Mouse (Mus musculus): ENCODE data around the gene Cnnm2. TPM values are rescaled to one million over a fixed set of nuclear protein-coding genes. Genes with fewer than 3 reads are reported as not detected.

The Cnnm2 gene
- polyA plus RNA-seq, 1 experiment from 2014 or later, result 3.8 TPM

- H3K4me2 ChIP-seq, result no peak overlapping the region
- no peak overlapping the region for H3K27ac ChIP-seq (ENCODE audit: low read depth)
- ATAC-seq (ENCODE audit: insufficient read depth), result no peak
- TF ChIP-seq CTCF (IDR thresholded peaks at IDR 0.05; ENCODE audit: low read depth), result no peak
- no peak overlapping the region for H3K4me3 ChIP-seq (ENCODE audit: low read depth, low read length)
- no peak for DNase-seq
- no peaks in the 10 kb centered on the region for H3K27me3 ChIP-seq (ENCODE audit: insufficient read depth, low read length)
- H3K4me1 ChIP-seq (ENCODE audit: insufficient read depth), result no peaks in the 10 kb centered on the region
- WGBS, result 80% methylated on average over 11 of the region's 11 CpGs
- no peaks in the 10 kb centered on the region for H3K36me3 ChIP-seq (ENCODE audit: insufficient read depth)
- H3K9me3 ChIP-seq (ENCODE audit: low read depth, low read length), result no peaks in the 10 kb centered on the region
- H3K9ac ChIP-seq, result no peak overlapping the region
Observed at GRCm38 (mm10) chr19:46837290-46838079, 76.1 kb downstream of the Cnnm2 start.

GRCm38 (mm10) chr19:46841016-46841415 lies 79.6 kb downstream of the Cnnm2 start:
- H3K36me3 ChIP-seq (ENCODE audit: insufficient read depth), result no peaks in the 10 kb centered on the region
- H3K4me1 ChIP-seq (ENCODE audit: insufficient read depth), result no peaks in the 10 kb centered on the region
- DNase-seq (no peak), ATAC-seq (ENCODE audit: insufficient read depth) (no peak)
- no peaks in the 10 kb centered on the region for H3K27me3 ChIP-seq (ENCODE audit: insufficient read depth, low read length)
- H3K4me3 ChIP-seq (ENCODE audit: low read depth, low read length), result no peak overlapping the region
- H3K27ac ChIP-seq (ENCODE audit: low read depth), result no peak overlapping the region
- H3K9me3 ChIP-seq (ENCODE audit: low read depth, low read length), result no peaks in the 10 kb centered on the region
- no peak overlapping the region for H3K4me2 ChIP-seq
- 82% methylated on average over 4 of the region's 4 CpGs for WGBS
- no peak for TF ChIP-seq CTCF (IDR thresholded peaks at IDR 0.05; ENCODE audit: low read depth)
- H3K9ac ChIP-seq, result no peak overlapping the region

- no peak for ATAC-seq (ENCODE audit: insufficient read depth)
- Histone ChIP-seq H3K4me2 (no peak overlapping the region), H3K36me3 (ENCODE audit: insufficient read depth) (no peaks in the 10 kb centered on the region), H3K4me3 (ENCODE audit: low read depth, low read length) (no peak overlapping the region), H3K4me1 (ENCODE audit: insufficient read depth) (no peaks in the 10 kb centered on the region), H3K9me3 (ENCODE audit: low read depth, low read length) (no peaks in the 10 kb centered on the region), H3K27ac (ENCODE audit: low read depth) (no peak overlapping the region), H3K9ac (no peak overlapping the region), H3K27me3 (ENCODE audit: insufficient read depth, low read length) (no peaks in the 10 kb centered on the region)
- WGBS, result 28% methylated on average over 2 of the region's 2 CpGs
- DNase-seq, result no peak
- no peak for TF ChIP-seq CTCF (IDR thresholded peaks at IDR 0.05; ENCODE audit: low read depth)
Observed at GRCm38 (mm10) chr19:46843030-46843429, 81.6 kb downstream of the Cnnm2 start.

GRCm38 (mm10) chr19:46846056-46846455 lies 84.7 kb downstream of the Cnnm2 start:
- Histone ChIP-seq H3K27me3 (ENCODE audit: insufficient read depth, low read length) (no peaks in the 10 kb centered on the region), H3K4me1 (ENCODE audit: insufficient read depth) (no peaks in the 10 kb centered on the region), H3K9me3 (ENCODE audit: low read depth, low read length) (no peaks in the 10 kb centered on the region), H3K4me3 (ENCODE audit: low read depth, low read length) (no peak overlapping the region), H3K9ac (no peak overlapping the region), H3K27ac (ENCODE audit: low read depth) (no peak overlapping the region), H3K36me3 (ENCODE audit: insufficient read depth) (no peaks in the 10 kb centered on the region), H3K4me2 (no peak overlapping the region)
- DNase-seq (no peak), ATAC-seq (ENCODE audit: insufficient read depth) (no peak)
- TF ChIP-seq CTCF (IDR thresholded peaks at IDR 0.05; ENCODE audit: low read depth), result no peak
- 76% methylated on average over 7 of the region's 7 CpGs for WGBS

- no peak overlapping the region for H3K4me2 ChIP-seq
- H3K4me1 ChIP-seq (ENCODE audit: insufficient read depth), result no peaks in the 10 kb centered on the region
- H3K27me3 ChIP-seq (ENCODE audit: insufficient read depth, low read length), result no peaks in the 10 kb centered on the region
- H3K36me3 ChIP-seq (ENCODE audit: insufficient read depth), result no peaks in the 10 kb centered on the region
- TF ChIP-seq CTCF (IDR thresholded peaks at IDR 0.05; ENCODE audit: low read depth), result no peak
- no peak overlapping the region for H3K4me3 ChIP-seq (ENCODE audit: low read depth, low read length)
- DNase-seq (no peak), ATAC-seq (ENCODE audit: insufficient read depth) (no peak)
- H3K9ac ChIP-seq, result no peak overlapping the region
- WGBS, result 68% methylated on average over 5 of the region's 5 CpGs
- H3K27ac ChIP-seq (ENCODE audit: low read depth), result no peak overlapping the region
- no peaks in the 10 kb centered on the region for H3K9me3 ChIP-seq (ENCODE audit: low read depth, low read length)
Observed at GRCm38 (mm10) chr19:46846459-46846858, 85.1 kb downstream of the Cnnm2 start.

- ATAC-seq (ENCODE audit: insufficient read depth) (no peak), DNase-seq (no peak)
- Histone ChIP-seq H3K36me3 (ENCODE audit: insufficient read depth) (no peaks in the 10 kb centered on the region), H3K27ac (ENCODE audit: low read depth) (no peak overlapping the region), H3K4me1 (ENCODE audit: insufficient read depth) (no peaks in the 10 kb centered on the region), H3K27me3 (ENCODE audit: insufficient read depth, low read length) (no peaks in the 10 kb centered on the region), H3K4me3 (ENCODE audit: low read depth, low read length) (no peak overlapping the region), H3K9me3 (ENCODE audit: low read depth, low read length) (no peaks in the 10 kb centered on the region), H3K9ac (no peak overlapping the region), H3K4me2 (no peak overlapping the region)
- no peak for TF ChIP-seq CTCF (IDR thresholded peaks at IDR 0.05; ENCODE audit: low read depth)
- WGBS, result 71% methylated on average over 14 of the region's 14 CpGs
Observed at GRCm38 (mm10) chr19:46848381-46849268, 87.2 kb downstream of the Cnnm2 start.

GRCm38 (mm10) chr19:46849443-46849997 lies 88.1 kb downstream of the Cnnm2 start:
- H3K9me3 ChIP-seq (ENCODE audit: low read depth, low read length), result no peaks in the 10 kb centered on the region
- WGBS, result 61% methylated on average over 9 of the region's 9 CpGs
- ATAC-seq (ENCODE audit: insufficient read depth), result peak; percentile 52; the same call in 1 of the 2 replicates

More at GRCm38 (mm10) chr19:46849443-46849997, 88.1 kb downstream of the Cnnm2 start:
- Histone ChIP-seq H3K4me2 (no peak overlapping the region), H3K4me3 (ENCODE audit: low read depth, low read length) (no peak overlapping the region), H3K27me3 (ENCODE audit: insufficient read depth, low read length) (no peaks in the 10 kb centered on the region), H3K4me1 (ENCODE audit: insufficient read depth) (no peaks in the 10 kb centered on the region), H3K27ac (ENCODE audit: low read depth) (no peak overlapping the region), H3K9ac (no peak overlapping the region), H3K36me3 (ENCODE audit: insufficient read depth) (no peaks in the 10 kb centered on the region)
- DNase-seq, result no peak
- TF ChIP-seq CTCF (IDR thresholded peaks at IDR 0.05; ENCODE audit: low read depth), result no peak
